Mouse (Mus musculus): ENCODE measurements around the gene Tmcc2.

- no peak for TF ChIP-seq POLR2A (IDR thresholded peaks at IDR 0.05; ENCODE audit: low read depth, low read length)
- TF ChIP-seq CTCF (conservative IDR thresholded peaks at IDR 0.05; ENCODE audit: insufficient read depth, insufficient read length, low read depth, low read length) = no peak
Observed at GRCm38 (mm10) chr1:132312043-132312442, 79.0 kb downstream of the Tmcc2 start.

All from kidney, adult 2 months (tissue).